Mouse (Mus musculus): ENCODE measurements at regions not wholly inside any gene's neighbourhood (a gene's known extent, or its start where the extent isn't known, plus 50 kb on each side); places are given as distances from the start of the nearest gene placed in this dataset.

DNA sequence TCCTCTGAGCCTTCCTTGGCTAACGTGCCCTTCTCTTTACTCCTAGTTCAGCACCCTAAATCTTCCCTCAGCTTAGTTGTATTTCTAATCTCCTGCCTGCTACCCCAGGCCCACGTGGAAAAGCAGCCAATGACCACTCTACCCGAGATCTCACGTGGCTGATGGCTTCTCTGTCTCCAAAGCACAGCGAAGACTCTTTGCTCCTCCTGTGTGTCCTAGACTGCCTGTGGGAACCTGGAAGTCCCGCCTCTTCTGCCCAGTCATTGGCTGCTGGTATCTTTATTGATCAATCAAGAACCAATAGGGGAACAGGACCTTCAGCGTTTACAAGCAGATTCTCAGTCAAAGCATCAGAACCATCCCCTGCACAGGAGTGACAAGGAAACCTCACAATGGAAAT, 54.8 kb downstream of the Gm19935 start:
- no peak for DNase-seq

DNA sequence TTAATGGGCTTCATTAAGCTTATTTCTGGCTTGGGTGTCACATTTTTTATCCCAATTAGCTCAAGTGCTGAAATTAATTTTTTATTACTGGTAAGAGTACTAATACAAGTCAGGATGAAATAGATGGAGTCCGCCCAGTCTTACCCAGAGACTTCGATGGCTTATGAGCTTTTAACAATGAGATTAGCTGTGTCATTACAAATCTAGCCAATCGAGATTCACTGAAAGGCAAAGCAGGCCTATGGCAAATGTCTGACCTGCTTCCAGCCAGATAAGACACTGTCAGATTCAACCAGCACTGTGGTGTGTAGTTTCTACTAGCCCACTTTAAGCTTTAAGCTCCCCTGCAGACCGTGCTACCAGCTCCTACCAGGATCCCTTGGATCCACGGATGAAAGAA, 55.2 kb downstream of the Gm19935 start:
- DNase-seq, result no peak

GRCm38 (mm10) chr8:90761446-90761845, 55.7 kb downstream of the Gm19935 start:
- DNase-seq, result no peak

- no peak for DNase-seq
Measured at GRCm38 (mm10) chr8:90759531-90759930, 57.7 kb downstream of the Gm19935 start.

DNA sequence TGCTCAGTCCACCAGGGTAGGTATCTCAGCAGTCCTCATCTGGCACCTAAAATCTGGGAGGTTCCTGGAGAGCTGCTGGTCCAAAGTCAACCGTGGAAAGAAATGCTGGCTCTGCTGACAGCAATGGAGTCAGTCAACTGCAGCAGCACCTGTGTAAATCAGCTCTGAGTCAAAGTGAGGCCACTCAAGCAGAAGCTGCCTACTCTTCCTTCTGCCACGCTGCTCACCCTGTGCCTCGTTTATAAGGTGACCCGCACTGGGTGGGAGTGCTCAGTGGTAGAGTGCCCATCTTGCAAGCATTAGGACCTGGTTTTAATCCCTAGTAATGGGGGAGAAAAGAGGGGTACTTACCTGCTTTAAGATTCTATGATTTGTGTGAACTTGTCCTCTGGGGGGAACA, 62.2 kb downstream of the Gm19935 start:
- no peak for DNase-seq

DNA sequence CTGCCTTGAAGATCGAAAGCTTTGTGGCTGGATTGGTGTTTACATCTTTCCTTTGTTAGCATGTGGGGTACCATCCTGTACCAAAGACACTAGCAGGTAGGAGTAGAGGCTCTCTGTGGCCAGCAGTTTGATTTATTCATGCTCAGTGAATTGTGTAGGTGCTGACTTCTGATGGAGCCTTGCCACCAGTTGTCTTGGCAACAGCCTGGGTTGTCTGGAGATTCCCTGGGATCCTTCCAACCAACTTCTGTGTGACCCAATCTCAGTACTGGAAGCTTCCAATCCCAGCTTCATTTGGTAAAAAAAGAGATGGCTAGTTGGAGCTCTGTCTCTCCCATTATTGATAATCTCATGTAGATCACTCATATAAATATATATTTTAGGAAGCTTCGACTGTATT, 73.6 kb downstream of the Gm19935 start:
- no peak for DNase-seq

DNA sequence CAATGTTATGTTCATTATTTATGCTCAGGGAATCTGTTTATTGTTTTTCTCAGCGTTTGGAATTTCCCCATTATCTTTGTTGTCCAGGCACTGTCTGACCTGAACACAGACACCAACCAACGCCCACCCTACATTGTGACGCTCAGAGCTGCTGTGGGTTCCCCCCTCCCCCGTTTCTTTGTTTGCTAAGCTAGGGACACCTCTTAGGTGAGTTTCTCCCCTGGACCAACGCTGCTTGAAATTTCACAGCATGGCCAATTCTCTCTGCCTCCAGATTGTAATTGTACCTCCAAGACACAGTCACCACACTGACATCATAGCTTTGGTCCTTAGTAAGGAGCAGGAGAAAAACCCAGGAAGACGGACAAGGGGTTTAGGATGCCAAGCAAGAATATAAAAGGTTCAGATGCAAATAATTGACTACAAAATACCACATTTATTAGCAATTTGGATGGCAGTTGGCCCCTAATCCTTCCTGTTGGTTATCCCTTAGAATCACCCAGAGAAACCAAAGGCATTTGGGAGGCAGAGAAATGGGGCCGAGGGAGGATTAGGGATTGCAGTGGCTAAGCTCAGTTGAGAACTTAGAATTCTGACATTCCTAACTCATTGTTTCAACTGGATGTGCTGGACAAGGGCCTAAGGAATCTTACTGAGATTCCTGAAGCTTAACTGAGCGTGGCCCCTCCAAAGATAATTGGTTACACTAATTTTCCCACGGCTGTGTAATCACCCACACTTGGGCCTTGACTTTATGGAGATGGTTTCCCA, 76.0 kb downstream of the Gm19935 start:
- DNase-seq, result no peak

GRCm38 (mm10) chr8:90740302-90740962, 76.8 kb downstream of the Gm19935 start:
- no peak for DNase-seq

GRCm38 (mm10) chr8:90728011-90728410, 89.2 kb downstream of the Gm19935 start:
- DNase-seq, result no peak

DNA sequence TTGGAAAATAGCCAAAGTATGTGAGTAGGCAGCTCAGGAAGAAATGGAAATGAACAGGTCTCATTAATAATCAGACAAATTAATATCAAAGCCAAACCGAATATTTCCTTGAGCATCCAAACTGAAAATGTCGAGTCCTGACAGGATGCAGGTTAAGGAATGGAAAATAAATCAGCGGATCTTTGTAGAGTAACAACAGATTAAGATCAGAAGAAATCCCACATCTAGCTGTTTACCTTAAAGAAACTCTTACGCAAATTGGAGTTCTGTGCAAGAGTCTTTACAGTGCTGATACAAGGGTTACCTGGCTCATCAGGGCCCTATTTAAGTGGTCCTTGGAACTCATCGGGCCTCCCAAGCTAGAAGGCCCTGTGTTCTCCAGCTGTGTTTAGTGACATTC, 92.0 kb downstream of the Gm19935 start:
- DNase-seq, result no peak

DNA sequence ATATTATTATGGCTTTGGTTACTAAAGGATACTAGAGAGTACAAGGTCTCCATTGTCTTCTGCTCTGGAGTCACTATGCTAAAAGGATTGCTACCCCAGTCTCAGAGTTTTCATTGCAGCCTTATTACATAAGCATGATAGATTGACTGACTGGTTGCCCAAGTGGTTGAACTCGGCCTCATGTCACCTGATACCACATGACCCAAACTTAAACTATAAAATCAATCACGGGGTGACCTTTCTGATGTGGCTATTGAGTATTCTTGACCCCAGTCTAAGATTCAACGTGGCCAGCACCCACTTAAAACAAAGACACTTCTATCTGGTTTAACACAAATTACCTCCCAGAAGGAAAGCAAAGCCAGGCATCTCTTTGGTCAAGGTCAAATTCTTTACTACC, 100.8 kb downstream of the Gm19935 start:
- no peak for DNase-seq

DNA sequence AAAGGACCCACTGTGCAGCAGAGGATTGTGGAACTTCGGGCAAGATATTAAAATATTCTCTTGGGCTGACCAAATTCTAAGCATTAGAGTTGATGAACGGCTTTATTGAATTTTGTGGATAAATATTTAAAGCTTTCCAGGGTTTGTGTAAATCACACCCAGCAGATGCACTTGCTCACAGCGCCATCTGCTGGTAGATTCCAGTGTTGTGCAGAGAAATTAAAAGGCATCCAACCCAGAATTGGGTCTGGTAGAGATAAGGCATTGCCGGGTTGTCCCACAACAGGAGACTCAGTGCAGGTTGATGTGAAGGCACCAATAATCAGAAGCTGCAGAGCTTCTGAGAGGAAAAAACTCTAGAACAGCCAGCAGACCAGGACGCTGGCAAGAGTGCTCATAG, 108.7 kb downstream of the Gm19935 start:
- DNase-seq, result peak in 1 of 2 experiments; percentile 10

DNA sequence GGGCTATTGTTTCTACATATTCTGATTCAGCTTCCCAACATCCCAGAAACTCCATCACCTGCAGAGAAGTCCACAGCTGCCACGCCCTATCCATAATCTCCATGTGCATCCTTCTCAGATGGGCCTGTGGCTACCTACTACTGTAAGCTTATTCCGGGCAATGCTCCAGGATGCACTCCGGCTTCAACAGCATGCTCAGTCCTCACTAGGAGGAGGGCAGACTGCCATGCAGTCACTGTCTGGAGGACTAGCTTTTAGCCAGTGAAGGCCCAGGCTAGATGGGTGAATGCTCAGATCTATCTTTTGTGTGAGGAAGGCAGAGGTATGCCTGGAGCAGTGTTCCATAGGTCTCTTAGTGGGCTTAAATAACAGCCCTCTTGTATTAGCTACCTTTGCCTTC, 124.7 kb downstream of the Gm19935 start:
- no peak for DNase-seq

- DNase-seq, result no peak
Measured at GRCm38 (mm10) chr8:90685076-90685475, 132.1 kb downstream of the Gm19935 start.

- no peak for DNase-seq
Measured at GRCm38 (mm10) chr8:90670471-90671057, 146.6 kb downstream of the Gm19935 start.

GRCm38 (mm10) chr8:90669396-90669795, 147.8 kb downstream of the Gm19935 start:
- no peak for DNase-seq

DNA sequence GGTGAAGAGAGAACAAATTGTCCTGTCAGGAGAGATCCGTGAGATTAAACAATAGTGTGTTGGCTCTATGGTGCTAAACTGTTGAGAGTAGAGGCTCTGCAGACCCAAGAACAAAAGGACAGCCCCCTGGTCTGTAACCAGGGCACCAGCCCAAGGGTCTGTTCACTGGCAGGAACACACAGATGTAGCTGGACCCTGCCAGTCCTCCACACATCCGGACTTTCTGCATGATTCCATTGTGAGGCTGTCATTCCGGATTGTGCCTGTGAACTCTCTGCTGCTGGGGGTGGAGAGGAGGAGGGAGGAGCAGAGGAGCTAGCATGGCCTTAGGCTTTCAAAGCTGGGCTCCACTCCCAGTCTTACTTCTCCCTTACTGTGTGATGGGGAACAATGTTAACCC, 158.1 kb downstream of the Gm19935 start:
- DNase-seq, result no peak

- no peak for DNase-seq
Measured at GRCm38 (mm10) chr8:90657641-90658051, 159.5 kb downstream of the Gm19935 start.

- no peak for DNase-seq
Measured at GRCm38 (mm10) chr8:90657116-90657515, 160.1 kb downstream of the Gm19935 start.

DNA sequence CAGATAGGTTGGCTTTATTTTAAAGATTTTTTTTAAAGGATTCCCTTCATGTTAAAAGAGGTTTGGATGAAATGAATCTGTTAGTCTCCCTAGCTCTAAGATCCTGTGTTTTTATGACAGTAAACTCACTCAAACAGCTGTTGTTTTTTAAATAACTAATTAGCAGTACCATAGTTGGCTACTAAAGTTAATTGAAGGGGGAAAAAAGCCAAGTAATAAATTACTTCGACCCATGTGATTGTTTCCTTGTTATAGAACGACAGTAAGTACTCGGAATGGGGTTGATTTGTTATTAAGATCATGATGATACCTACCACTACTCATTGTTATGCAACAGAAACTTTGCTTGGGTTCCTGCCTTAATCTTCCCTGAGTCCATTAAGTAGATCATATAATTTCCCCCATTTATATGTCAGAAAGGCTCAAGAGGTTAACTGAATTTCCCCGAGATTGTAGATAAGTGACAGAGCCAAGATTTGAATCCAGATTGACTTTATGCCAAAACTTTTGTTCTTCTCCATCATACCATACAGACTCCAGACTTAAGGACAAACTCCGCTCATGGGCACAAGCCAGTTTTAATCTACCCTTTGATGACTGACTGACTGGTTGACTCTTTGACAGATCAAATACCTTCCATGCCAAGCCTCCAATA, 160.6 kb downstream of the Gm19935 start:
- no peak for DNase-seq

- no peak for DNase-seq
Measured at GRCm38 (mm10) chr8:90654786-90655185, 162.4 kb downstream of the Gm19935 start.

GRCm38 (mm10) chr8:90642392-90642791, 174.8 kb downstream of the Gm19935 start:
- no peak for DNase-seq

DNA sequence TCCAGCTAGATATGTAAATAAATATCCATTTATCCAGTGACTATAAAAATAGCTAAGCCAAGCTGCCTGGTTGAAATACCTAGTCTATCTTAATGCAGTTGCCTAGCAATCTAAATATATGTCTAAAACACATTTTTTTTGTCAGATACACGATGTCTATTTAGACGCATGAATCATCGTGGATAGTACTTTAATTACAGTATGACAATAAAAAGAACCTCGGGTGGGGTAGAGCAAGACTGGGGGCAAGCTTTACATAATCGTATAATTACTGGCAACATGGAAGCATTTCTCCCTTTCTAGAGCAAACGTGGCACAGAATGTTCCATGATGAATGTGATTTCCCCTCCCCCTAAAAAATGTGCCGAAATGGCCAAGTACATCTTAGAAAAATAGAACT, 180.4 kb downstream of the Gm19935 start:
- DNase-seq, result no peak

All from spleen, adult 18-20 months (tissue).